Comparison of ENCODE assay signal across 13 mouse cellular contexts in genomic region chr8:13684131-13684530, GRCm38 (mm10). TPM values are rescaled to one million over a fixed set of nuclear protein-coding genes. Genes with fewer than 3 reads are reported as not detected.
"Had no signal": no experiment of that assay in that cellular context is flagged by ENCODE, and none has a peak within 500 bp of the region (broad histone marks: within the 10 kb centered on the region; RNA-seq: fewer than 3 reads in every experiment).

No protein-coding gene starts in this region.

- H3K9ac ChIP-seq: intestine, embryonic 15.5 days; liver, embryonic 13.5 days; liver, postnatal 0 days; midbrain, embryonic 13.5 days had no signal

- H3K27me3 ChIP-seq: intestine, embryonic 15.5 days; liver, embryonic 13.5 days had no signal

- H3K4me3 ChIP-seq: intestine, embryonic 15.5 days; liver, embryonic 13.5 days; midbrain, embryonic 13.5 days had no signal

- ATAC-seq: intestine, embryonic 15.5 days; liver, postnatal 0 days; midbrain, embryonic 13.5 days had no signal

- H3K9me3 ChIP-seq: intestine, embryonic 15.5 days; midbrain, embryonic 13.5 days had no signal

- H3K36me3 ChIP-seq: intestine, embryonic 15.5 days; liver, embryonic 13.5 days; midbrain, embryonic 13.5 days had no signal

- DNase-seq: kidney, adult 18-20 months; kidney, postnatal 10 days; kidney, postnatal 4 days; left cerebral cortex, postnatal 4 days; liver; liver, embryonic 13.5 days; liver, postnatal 0 days; lung, postnatal 36 days; right cerebral cortex, postnatal 25 days had no signal

- H3K4me2 ChIP-seq: intestine, embryonic 15.5 days; liver, embryonic 13.5 days; midbrain, embryonic 13.5 days had no signal

- H3K27ac ChIP-seq: intestine, embryonic 15.5 days; liver, embryonic 13.5 days; midbrain, embryonic 13.5 days had no signal

RNA-seq across cellular contexts. Expression of gene Cfap97d2, which starts 21.6 kb away (rescaled TPM):
- total RNA-seq: megakaryocyte progenitor cell, adult 5-6 weeks had no signal
- polyA plus RNA-seq: liver, embryonic 13.5 days; liver, postnatal 0 days; small intestine, adult 2 months had no signal
